Mouse (Mus musculus) small intestine, adult 2 months (tissue): Measurements from ENCODE around the gene Map7d3. TPM values are rescaled to one million over a fixed set of nuclear protein-coding genes. Genes with fewer than 3 reads are reported as not detected.

ENCODE experiments used
- H3K27ac ChIP-seq: fragments of 200-500 bp; 2 replicates; pipeline ENCODE4 v1.5.1; 2012; ENCODE audit warnings: low read depth, low read length, control low read depth, inconsistent platforms; ENCODE audit not compliant: insufficient read depth
- H3K27me3 ChIP-seq: fragments of 200-500 bp; 2 replicates; pipeline ENCODE4 v1.6.1; 2012; ENCODE audit warnings: mild to moderate bottlenecking, moderate library complexity, low read length, inconsistent platforms; ENCODE audit not compliant: control insufficient read depth, insufficient read depth
- H3K36me3 ChIP-seq: fragments of 200-500 bp; 2 replicates; pipeline ENCODE4 v1.6.1; 2012; ENCODE audit warnings: mild to moderate bottlenecking, low read length, control low read depth, inconsistent platforms; ENCODE audit not compliant: control insufficient read depth, insufficient read depth
- H3K4me1 ChIP-seq: fragments of 200-500 bp; 2 replicates; pipeline ENCODE4 v1.6.1; 2012; ENCODE audit warnings: low read length, inconsistent platforms, mixed read lengths; ENCODE audit not compliant: control insufficient read depth, insufficient read depth, insufficient read length
- H3K4me3 ChIP-seq: fragments of 200-500 bp; 2 replicates; pipeline ENCODE4 v1.5.1; 2012; ENCODE audit warnings: low read depth, mild to moderate bottlenecking, control low read depth, inconsistent platforms, low read length, moderate library complexity
- CTCF ChIP-seq: fragments of 200-500 bp; IDR thresholded peaks from 2 replicates; pipeline ENCODE4 v1.5.1; 2012; ENCODE audit warnings: low read depth, mild to moderate bottlenecking, control low read depth, inconsistent platforms, low read length, moderate library complexity, mixed read lengths; ENCODE audit not compliant: insufficient replicate concordance, insufficient read length; ENCODE audit errors: extremely low read depth
- POLR2A ChIP-seq: fragments of 200-500 bp; IDR thresholded peaks from 2 replicates; pipeline ENCODE4 v1.6.1; 2012; ENCODE audit warnings: low read depth, mild to moderate bottlenecking, control low read depth, inconsistent platforms, low read length, moderate library complexity
- WGBS: fragments of 180-500 bp; shearing (Covaris S2); methylation state at CpG from one replicate; pipeline ENCODE4 v1.1.7; 2018; 5-methylcytosine and 5-hydroxymethylcytosine counted together
- polyA plus RNA-seq: library from polyadenylated mRNA; depleted of rRNA; stranded (reverse); fragments of >200 nt; gene quantifications from 2 replicates; pipeline ENCODE4 v1.2.3, GENCODE M21; 2012; rRNA removed

Gene Map7d3
- not detected in 2 replicates for polyA plus RNA-seq

DNA sequence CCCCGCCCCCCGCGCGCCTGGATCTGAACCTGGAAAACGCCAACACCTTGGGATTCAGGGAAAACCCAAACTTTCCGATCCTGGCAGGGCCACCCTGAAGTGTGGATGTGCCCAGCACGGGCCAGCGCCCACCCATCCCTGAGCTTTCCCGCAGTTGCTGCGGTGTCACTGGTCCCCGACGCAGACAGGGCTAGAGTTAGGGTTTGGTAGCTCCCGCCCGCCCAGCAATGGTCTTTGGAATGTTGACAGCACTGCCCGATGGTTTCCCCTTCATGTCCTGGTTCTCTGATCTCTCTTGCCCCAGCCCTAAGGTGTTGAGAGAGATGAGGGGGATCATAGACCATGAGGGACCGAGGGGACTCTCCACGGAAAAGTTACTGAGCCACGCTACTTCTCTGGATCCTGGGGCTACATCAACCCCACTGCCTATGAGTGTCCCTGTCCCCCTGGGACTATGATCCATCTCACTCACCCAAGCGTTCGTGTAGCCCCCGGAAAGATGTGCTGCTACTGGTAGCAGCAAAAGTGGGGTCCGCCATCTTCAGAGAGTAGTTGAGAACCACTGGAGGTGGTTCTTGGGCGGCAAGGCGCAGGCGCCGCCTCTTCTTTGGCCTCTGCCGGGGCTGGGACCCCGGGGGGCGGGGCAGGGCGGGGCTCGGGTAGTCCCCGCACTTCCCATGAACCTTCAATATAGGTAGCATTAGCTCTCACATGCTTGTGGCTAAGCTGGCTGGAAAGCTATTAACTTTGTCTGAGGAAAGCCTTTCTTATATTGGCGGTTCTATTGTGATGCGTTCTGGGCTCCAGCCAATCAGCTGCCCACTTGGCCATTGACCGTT, at the start of gene Map7d3:
Gene Map7d3 (minus strand): TSS at position 562 of the 839 bp plus-strand sequence.
- WGBS: 14% methylated on average over 35 of the region's 35 CpGs
- TF ChIP-seq CTCF: no peak
- no peak for TF ChIP-seq POLR2A
- Histone ChIP-seq H3K4me1 (no peaks in the 10 kb centered on the region), H3K4me3 (peak within 1 kb of the TSS; percentile 60), H3K27me3 (no peaks in the 10 kb centered on the region; the same call in 1 of the 2 replicates), H3K36me3 (no peaks in the 10 kb centered on the region), H3K27ac (no peak within 1 kb of the TSS)

- Histone ChIP-seq H3K4me3 (no peak within 1 kb of the TSS), H3K27me3 (no peaks in the 10 kb centered on the region), H3K36me3 (no peaks in the 10 kb centered on the region), H3K4me1 (no peaks in the 10 kb centered on the region), H3K27ac (no peak within 1 kb of the TSS)
- WGBS: 76% methylated on average over 2 of the region's 2 CpGs
- TF ChIP-seq CTCF (no peak), POLR2A (no peak)
Observed at GRCm38 (mm10) chrX:56869863-56870262, 47.7 kb upstream of the Map7d3 start, which contains the start of gene Adgrg4. Adgrg4 (plus strand) TSS chrX:56870163.

DNA sequence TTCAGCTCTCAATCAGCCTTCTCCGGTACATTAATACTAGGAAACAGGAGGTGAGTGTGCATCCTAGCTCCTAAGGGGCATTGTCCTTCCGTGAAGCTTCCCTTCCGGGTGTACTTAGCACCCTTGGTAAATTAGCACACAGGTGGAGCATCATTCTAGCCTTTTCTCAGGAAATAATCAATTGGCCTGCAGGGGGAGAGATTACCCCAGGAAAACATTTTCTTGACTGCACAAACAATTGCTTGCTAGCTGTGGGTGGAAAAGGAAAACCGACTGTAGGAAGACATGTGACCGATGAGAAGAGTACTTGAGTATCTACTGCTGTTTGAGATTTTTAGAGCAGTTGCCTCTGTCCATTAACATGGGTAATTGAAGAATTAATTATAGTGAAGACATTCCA, 19.1 kb upstream of the Map7d3 start:
- TF ChIP-seq CTCF (no peak), POLR2A (no peak)
- no peaks in the 10 kb centered on the region for H3K4me1 ChIP-seq
- H3K27me3 ChIP-seq: no peaks in the 10 kb centered on the region
- no peaks in the 10 kb centered on the region for H3K36me3 ChIP-seq
- 43% methylated on average over 5 of the region's 5 CpGs for WGBS
- no peak overlapping the region for H3K27ac ChIP-seq
- H3K4me3 ChIP-seq: no peak overlapping the region

GRCm38 (mm10) chrX:56839369-56839768, 17.2 kb upstream of the Map7d3 start:
- Histone ChIP-seq H3K36me3 (no peaks in the 10 kb centered on the region), H3K4me1 (no peaks in the 10 kb centered on the region), H3K27ac (no peak overlapping the region), H3K27me3 (no peaks in the 10 kb centered on the region), H3K4me3 (no peak overlapping the region)
- TF ChIP-seq POLR2A (no peak), CTCF (no peak)

- Histone ChIP-seq H3K36me3 (no peaks in the 10 kb centered on the region), H3K4me3 (no peak overlapping the region), H3K27me3 (no peaks in the 10 kb centered on the region), H3K4me1 (no peaks in the 10 kb centered on the region), H3K27ac (no peak overlapping the region)
- TF ChIP-seq POLR2A: no peak
- TF ChIP-seq CTCF: no peak
- 80% methylated on average over 6 of the region's 6 CpGs for WGBS
Observed at GRCm38 (mm10) chrX:56835842-56836241, 13.7 kb upstream of the Map7d3 start.

DNA sequence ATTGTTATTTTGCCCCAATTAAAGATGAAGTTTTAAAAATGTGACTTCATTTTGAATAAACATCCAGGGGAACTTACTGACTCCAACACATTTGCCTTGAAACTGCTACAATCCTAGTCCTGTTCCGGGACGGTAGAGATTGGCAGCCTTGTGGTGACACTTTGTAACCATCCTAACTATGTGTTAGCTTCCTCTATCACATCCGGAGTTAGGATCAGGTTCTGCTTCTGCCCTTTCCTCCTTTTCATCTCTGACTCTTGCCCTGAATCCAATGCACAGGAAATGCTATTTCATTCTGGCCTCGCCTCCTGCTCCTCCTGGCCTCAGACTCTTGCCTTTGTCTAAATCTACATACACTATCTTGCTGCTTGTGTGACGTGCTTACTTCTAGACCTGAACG, 5.4 kb upstream of the Map7d3 start:
- Histone ChIP-seq H3K36me3 (no peaks in the 10 kb centered on the region), H3K27ac (no peak overlapping the region), H3K27me3 (no peaks in the 10 kb centered on the region), H3K4me1 (no peaks in the 10 kb centered on the region), H3K4me3 (no peak overlapping the region)
- WGBS: 72% methylated on average over 6 of the region's 6 CpGs
- TF ChIP-seq POLR2A (no peak), CTCF (no peak)

GRCm38 (mm10) chrX:56791268-56791667, 30.9 kb downstream of the Map7d3 start:
- no peak overlapping the region for H3K4me3 ChIP-seq
- H3K27me3 ChIP-seq: no peaks in the 10 kb centered on the region
- 49% methylated on average over 15 of the region's 15 CpGs for WGBS
- no peak overlapping the region for H3K27ac ChIP-seq
- TF ChIP-seq CTCF (peak; percentile 60; the same call in 1 of the 2 replicates), POLR2A (no peak)
- H3K36me3 ChIP-seq: no peaks in the 10 kb centered on the region
- H3K4me1 ChIP-seq: no peaks in the 10 kb centered on the region
